Mouse (Mus musculus) neural tube, embryonic 10.5 days (tissue): ENCODE results near the gene Mlf2.
"Not testable (repeated sequence)": the region's sequence is repeated elsewhere in the genome, so short reads cannot be mapped to it uniquely, and the experiment has no call there.

Experiments
- DNase-seq: peaks from one replicate; pipeline ENCODE4 v3.0.0-alpha.2; 2017; ENCODE audit warnings: low spot score; ENCODE audit errors: extremely low spot score

Mlf2 gene

DNA sequence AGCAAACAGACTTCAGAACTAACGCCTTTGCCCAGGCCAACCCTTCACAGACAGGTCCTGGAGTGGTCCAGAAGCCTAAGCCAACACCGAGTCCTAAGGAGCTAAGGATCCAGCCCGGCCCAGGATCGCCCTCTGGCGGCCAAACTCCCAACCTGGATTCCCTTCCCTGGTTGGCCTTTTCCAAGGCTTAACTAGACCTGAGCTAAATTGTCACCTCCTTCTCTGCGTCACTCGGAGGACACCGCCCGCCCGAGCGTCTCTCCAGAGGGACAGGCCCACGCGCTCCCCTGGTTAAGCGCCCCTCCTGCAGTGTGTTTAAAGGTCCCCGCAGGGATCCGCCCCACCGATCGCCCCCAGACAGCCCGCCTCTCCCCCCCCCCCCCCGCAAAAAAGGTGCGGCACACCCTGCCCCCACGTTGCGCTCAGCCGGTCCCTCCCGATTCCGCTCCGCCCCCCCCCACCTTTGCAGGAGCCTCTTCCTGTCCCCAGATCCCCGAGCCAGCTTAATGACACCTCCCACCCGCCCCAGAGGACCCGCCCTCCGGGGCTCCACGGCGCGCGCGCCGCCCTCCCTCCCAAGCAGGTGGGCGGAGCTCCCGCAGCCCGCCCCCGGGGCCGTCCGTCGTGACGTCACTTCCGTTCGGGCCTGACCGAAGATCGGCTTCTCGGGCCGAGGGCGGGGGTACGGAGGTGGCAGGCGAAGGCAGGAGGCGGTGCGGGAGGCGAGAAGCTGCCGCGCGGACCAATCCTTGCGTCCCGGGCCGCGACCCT is at the start of gene Mlf2:
Gene Mlf2 (plus strand): TSS at position 633 of the 771 bp plus-strand sequence.
- peak; percentile 99 for DNase-seq

- no peak for DNase-seq
Observed at GRCm38 (mm10) chr6:124881821-124882220, 49.4 kb upstream of the Mlf2 start.

- no peak for DNase-seq
Observed at GRCm38 (mm10) chr6:124883351-124883750, 47.8 kb upstream of the Mlf2 start.

DNA sequence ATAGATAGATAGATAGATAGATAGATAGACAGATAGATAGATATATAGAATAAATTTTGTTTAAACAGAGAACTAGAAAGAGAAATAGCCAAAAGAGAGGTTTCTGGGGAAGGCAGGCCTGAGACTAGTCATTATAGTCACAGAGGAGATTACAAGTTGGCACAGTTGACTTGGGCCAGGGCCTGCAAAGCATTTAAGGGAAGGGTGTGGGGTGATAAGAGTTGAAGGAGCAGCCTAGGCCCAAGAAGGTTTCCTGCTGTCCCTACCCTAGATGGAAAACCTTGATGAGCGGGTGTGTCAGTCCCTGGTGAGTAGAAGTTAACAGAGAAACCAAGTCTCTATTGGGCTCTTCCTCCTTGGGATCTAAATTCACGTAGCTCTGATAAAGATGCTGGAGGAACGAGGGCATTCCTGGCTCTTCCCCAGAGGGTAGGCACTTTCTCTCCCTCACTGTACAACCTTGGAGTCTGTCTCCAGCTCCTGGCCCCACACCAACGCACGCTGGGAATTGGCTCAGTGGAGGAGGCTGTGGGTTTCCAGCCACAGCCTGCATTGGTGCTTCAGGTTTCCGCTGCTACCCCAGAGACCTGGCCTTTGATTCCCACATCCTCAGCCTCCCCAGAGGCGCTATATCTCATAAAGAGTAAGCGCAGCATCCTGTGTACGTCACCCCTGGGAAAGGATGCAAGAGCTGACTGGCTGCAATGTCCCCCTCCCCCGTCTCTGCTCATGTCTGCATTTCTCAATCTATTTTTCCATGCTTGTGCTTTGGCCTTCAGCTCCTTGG is 46.3 kb upstream of the Mlf2 start:
- DNase-seq = no peak

DNA sequence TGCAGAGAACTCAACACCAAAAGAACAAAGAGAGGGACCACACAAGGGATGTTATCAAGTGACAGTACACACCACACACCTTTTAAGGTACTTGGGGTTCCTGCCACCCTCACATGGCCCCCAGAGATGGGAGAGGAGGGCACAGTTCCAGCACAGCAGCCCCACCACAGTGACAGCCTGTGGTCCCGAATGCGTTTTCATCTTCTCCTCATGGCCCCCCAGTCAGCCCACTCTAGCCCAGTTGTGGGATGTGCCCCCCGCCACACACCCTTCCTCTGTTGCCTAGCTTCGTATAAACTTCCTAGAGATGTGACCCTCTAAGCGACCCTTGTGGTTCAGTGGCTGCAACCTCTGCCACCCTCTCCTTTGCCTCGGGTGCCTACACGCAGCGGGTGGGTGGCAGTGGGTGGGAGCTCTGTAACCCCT is 45.2 kb upstream of the Mlf2 start:
- DNase-seq = no peak

DNA sequence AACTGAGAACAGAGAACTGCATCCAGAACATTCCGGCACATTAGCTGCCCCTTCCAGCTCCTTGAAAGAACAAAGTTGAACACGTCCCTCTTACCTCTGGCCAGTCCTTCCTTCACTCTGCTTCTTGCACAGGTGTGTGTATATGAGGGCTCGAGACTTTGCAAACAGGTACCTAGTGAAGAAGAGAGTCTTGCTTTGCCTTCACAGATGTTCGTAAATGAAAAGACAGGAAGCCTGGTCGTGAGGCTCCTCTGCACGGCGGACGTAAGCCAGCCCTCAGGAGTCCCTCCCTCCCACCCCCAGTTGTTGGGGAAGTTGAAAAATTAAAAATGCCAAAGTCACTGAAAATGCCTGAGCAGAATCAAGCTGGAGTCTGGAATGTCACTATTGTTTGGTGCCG is 43.2 kb upstream of the Mlf2 start, which contains the start of gene Cd4:
Gene Cd4 (minus strand): TSS at position 236 of the 400 bp plus-strand sequence.
- DNase-seq = no peak

- DNase-seq = no peak
Observed at GRCm38 (mm10) chr6:124888555-124889125, 42.5 kb upstream of the Mlf2 start.

- DNase-seq = no peak
Observed at GRCm38 (mm10) chr6:124890997-124891396, 40.2 kb upstream of the Mlf2 start.

GRCm38 (mm10) chr6:124894113-124894512 is 37.1 kb upstream of the Mlf2 start:
- not testable (repeated sequence) for DNase-seq

DNA sequence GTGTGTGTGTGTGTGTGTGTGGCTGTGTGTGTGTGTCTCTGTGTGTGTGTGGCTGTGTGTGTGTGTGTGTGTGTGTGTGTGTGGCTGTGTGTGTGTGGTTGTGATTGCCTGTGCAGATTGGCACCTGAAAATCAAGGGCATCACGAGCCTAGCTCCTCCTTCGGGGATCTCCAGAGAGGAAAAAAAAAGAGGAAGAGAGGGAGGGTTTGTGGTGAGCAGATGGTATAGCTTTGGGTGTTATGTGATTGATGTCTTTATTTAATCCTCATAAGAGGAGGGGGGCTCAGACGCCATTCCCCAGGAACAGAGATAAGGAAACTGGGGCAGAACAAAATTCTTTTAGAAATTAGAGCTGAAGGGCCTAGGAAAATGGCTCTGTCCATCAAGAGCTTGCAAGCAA is 32.8 kb upstream of the Mlf2 start:
- DNase-seq = no peak

GRCm38 (mm10) chr6:124900056-124900800 is 31.0 kb upstream of the Mlf2 start:
- DNase-seq = no peak

DNA sequence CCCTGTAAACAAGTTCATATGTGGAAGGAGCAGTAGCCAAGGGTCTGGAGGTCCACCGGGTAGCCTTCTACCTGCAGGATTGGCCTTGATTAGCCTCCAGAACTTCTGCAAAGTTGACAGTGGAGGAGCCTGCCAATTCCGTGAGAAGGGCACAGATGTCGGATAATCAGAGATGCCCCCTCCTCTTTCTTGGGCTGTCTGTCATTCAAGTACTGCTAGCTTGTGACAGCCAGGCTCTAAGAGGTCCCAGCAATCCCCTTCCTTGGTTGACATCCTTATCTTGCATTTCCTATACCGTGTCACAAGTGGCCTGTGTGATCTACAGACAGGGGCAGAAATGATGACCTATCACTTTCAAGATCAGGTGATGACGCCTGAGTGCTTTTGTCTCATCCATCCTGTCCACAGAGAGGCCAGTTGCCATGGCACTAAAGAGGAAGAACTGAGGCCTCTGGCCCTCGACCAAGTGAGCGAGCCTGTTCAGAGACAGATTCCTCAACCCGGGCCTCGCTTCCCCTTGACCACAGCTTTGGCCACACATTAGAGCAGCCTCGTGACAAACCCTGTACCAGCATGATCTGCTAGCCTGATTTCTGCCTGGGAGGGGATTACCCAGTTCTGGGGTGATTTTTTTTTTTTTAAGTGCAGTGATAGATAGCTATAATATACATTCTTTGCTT is 30.2 kb upstream of the Mlf2 start:
- DNase-seq = no peak

DNA sequence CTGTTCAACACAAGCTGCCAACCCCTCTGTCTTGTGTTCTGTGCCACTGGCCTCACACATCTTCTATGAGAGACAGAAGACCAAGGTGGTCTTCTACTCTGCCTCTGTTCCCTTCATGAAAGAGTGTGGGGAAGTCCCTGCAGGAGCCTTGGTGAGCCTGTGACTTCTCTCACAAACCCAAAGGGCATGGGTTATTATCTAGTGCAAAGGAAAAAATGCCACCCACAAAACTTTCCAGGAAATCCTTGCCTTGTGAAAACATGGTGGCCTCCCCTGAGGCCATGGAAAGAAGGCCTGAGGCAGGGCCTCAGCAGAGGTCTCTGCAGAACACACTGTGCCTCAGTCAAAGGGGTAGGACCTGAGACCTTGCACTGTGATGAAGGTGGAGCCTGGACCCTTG is 29.3 kb upstream of the Mlf2 start:
- DNase-seq = no peak

DNA sequence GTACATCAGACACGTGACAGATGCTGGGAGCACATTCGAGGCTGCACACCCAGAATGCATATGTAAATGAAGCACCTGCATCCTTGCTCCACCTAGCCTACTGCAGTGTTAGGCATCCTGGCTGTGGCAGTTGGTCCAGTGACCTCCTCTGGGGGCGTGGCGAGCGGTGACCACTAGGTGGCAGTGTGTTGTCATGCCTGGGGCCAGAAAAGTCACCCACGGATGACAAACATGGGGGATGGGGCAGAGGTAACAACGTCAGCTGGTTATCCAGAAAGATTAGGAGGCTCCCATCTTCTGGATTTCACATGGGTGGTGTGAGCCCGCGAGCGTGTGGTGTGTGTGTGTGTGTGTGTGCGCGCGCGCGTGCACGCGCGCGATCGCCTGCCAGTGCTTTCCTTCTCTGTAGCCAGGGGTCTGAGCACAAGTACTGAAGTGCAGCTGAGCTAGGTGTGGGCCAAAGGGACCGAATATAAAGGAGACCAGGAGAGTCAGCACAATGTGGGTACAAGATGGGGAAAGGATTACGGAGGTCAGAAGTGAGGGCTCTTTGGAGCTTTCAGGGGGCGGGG is 27.5 kb upstream of the Mlf2 start:
- DNase-seq = peak; percentile 98

DNA sequence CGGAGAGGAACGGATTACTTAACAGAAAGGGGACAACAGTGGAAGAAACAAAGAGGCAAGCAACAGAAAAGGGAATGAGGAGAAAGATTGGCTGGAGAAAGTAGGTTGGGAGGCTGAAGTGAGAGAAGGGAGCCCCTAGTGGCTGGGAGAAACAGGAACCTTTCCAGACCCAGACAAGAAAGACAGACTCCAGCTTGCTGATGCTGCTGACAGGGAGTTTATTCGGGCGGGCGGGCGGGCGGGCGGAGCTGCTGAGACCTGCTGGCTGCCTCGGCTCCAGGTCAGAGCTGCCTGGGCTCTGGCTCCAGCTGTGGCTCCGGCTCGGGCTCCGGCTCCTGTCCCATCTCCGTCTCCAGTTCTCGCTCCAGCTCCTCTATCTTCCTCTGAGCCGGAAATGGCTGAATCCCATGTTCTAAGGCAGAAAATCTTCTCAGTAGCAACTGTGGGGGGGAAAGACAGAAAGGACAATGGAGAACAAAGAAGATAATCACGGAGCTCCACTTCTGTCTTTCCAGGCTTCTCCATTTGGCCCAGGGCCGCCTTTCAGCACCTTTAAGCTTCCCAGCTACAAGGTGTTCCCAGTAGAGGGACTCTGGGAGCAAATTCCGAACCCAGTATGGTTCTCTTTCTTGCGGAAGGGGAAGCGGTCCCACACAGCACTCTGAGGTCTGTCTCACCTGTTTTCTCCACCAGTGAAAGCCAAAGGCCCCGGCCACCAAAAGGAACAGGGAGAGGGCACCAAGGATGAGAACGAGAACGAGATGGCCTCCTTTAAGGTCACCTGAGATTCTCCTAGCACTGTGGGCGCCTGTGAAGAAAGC is 26.8 kb upstream of the Mlf2 start:
- peak; percentile 76 for DNase-seq

DNA sequence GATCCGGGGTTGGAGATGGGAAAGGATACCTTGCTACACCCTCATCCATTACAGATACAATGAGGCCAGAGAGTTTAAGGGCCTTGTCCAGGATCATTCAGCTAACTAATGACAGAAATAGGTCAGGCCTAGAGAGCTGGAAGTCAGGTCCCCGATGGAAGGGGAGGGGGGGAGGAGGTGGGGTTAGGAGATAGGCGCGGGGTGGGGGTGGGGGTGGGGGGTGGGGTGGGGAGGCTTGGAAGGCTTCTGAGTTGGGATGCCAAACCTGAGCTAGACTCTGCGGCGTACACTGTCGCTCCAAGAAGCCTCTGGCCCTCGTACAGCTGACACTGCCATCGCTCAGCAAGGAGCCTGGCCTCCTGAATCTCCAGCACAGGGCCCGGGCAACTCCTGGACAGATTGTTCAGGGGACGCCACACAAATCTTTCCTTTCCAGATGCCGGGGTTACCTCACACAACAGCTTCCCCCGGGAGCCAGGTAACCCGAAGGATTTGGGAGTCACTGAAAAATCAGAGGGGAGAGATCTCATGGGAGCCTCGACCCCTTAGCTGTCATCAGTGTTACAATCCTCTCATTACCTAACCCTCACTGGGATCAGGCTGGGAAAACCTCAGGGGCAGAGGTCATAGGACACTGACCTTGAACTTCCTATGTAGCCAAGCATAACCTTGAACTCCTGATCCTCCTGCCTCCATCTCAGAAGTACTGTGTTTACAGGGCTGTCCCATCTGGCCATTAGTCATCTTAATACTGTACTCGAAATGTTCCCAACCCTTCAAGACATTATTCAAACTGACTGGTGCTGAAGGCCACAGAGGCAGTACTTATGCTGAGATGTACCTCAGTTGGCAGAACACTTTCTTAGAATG is 26.0 kb upstream of the Mlf2 start:
- no peak for DNase-seq

DNA sequence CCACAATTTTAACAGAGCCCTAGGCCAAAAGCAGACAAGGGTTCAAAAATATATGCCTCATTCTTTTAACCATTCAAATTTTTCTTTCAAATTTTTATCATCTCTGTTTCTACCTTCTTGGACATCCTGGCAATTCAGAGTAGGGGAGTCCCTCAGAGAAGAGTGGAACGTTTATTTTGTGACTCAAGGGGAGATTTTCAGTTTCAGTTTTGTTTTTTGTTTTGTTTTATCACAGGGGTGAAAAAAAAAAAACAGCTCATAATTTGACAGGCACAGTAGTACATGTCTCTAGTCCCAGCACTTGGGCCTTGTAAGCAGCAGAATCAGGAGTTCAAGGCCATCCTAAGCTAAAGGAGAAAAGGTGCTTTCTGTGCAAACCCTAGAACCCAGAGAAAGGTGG is 23.4 kb upstream of the Mlf2 start:
- no peak for DNase-seq

- DNase-seq = peak; percentile 49
Observed at GRCm38 (mm10) chr6:124910032-124910431, 21.2 kb upstream of the Mlf2 start.
